Mouse (Mus musculus): ENCODE measurements around the gene Soga1. TPM values are rescaled to one million over a fixed set of nuclear protein-coding genes. Genes with fewer than 3 reads are reported as not detected.

Soga1 gene
- polyA plus RNA-seq, 1 experiment from 2014 or later: 13.1 TPM

DNA sequence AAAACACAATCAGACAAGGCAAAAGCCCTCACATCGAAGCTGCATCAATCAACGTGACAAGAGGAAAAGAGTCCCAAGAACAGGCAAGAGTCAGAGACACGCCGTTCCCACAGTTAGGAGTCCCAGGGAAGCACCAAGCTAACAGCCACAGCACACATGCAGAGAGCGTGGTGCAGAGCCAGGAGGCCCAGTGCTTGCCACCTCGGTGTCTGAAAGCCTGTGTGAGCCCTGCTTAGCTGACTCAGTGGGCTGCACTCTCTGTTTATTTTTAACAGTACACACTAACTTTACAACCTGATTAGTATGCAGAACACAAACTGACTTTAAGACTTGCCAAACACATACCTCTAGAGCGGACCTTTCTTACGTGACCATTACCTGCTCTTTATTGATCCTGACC is 25.4 kb upstream of the Soga1 start:
- H3K9me3 ChIP-seq (ENCODE audit: control insufficient read depth, low read length): no peaks in the 10 kb centered on the region
- H3K4me3 ChIP-seq (replicated peaks; ENCODE audit: low read depth, low read length): no peak overlapping the region
- peaks cover 24% of the 10 kb centered on the region; the same call in 1 of the 2 replicates for H3K36me3 ChIP-seq (ENCODE audit: control insufficient read depth, insufficient read depth, low read length)
- no peaks in the 10 kb centered on the region for H3K4me1 ChIP-seq (ENCODE audit: control insufficient read depth, insufficient read depth, low read length)
- H3K27me3 ChIP-seq (ENCODE audit: control insufficient read depth, insufficient read depth, low read length): no peaks in the 10 kb centered on the region
- DNase-seq (no peak), ATAC-seq (ENCODE audit: low FRiP score, low TSS enrichment) (no peak)
- H3K9ac ChIP-seq (replicated peaks; ENCODE audit: low read length): no peak overlapping the region
- WGBS: 91% methylated on average over 8 of the region's 8 CpGs
- H3K27ac ChIP-seq (replicated peaks; ENCODE audit: low read depth, low read length): no peak overlapping the region
- no peak overlapping the region for H3K4me2 ChIP-seq (ENCODE audit: low read length)

DNA sequence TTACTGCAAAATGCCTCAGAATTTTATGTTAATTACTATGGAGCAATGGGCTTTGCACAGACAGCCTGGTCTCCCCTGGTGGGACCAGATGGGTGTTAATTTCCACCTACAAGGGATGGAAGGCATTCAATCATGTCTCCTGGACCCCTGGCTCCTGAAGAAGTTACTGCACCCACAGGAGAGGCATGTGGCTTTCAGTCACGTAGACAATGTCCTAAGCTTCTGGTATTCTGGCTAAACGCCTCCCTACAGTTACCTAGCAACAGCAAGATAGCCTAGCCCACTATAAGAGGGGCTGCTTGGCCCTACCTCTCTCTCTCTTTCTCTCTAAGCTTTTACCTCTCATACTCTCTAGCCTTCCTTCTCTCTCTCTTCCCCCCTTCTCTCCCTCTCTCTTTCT is 23.2 kb upstream of the Soga1 start:
- Histone ChIP-seq H3K4me1 (ENCODE audit: control insufficient read depth, insufficient read depth, low read length) (no peaks in the 10 kb centered on the region), H3K9me3 (ENCODE audit: control insufficient read depth, low read length) (no peaks in the 10 kb centered on the region), H3K27me3 (ENCODE audit: control insufficient read depth, insufficient read depth, low read length) (no peaks in the 10 kb centered on the region), H3K27ac (replicated peaks; ENCODE audit: low read depth, low read length) (no peak overlapping the region), H3K36me3 (ENCODE audit: control insufficient read depth, insufficient read depth, low read length) (peaks cover 22% of the 10 kb centered on the region; the same call in 1 of the 2 replicates), H3K4me2 (ENCODE audit: low read length) (no peak overlapping the region), H3K4me3 (replicated peaks; ENCODE audit: low read depth, low read length) (no peak overlapping the region), H3K9ac (replicated peaks; ENCODE audit: low read length) (no peak overlapping the region)
- WGBS: 22% methylated on average over 2 of the region's 2 CpGs
- no peak for ATAC-seq (ENCODE audit: low FRiP score, low TSS enrichment)
- DNase-seq: no peak

DNA sequence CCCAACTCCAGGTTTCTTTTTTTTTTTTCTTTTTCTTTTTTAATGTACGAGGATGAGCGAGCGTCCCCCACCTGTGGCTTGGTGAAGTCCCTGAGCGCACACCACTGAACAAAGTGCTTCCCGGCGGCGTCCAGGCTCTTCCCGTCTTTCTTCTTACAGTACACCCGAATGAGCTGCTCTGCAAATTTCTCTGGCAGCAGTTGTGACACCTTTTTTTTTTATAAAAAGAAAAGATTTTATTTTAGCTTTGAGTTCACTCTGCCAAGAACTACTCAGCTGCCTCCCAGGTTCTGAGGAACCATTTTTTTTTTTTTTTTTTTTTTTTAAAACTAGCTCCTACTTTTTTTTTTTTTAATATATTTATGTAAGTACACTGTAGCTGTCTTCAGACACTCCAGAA is 22.6 kb upstream of the Soga1 start:
- no peaks in the 10 kb centered on the region for H3K9me3 ChIP-seq (ENCODE audit: control insufficient read depth, low read length)
- no peak for DNase-seq
- WGBS: 98% methylated on average over 9 of the region's 9 CpGs
- no peak overlapping the region for H3K27ac ChIP-seq (replicated peaks; ENCODE audit: low read depth, low read length)
- no peak overlapping the region for H3K9ac ChIP-seq (replicated peaks; ENCODE audit: low read length)
- ATAC-seq (ENCODE audit: low FRiP score, low TSS enrichment): no peak
- H3K4me3 ChIP-seq (replicated peaks; ENCODE audit: low read depth, low read length): no peak overlapping the region
- H3K4me2 ChIP-seq (ENCODE audit: low read length): no peak overlapping the region
- H3K27me3 ChIP-seq (ENCODE audit: control insufficient read depth, insufficient read depth, low read length): no peaks in the 10 kb centered on the region
- H3K36me3 ChIP-seq (ENCODE audit: control insufficient read depth, insufficient read depth, low read length): peaks cover 22% of the 10 kb centered on the region; the same call in 1 of the 2 replicates
- H3K4me1 ChIP-seq (ENCODE audit: control insufficient read depth, insufficient read depth, low read length): no peaks in the 10 kb centered on the region

DNA sequence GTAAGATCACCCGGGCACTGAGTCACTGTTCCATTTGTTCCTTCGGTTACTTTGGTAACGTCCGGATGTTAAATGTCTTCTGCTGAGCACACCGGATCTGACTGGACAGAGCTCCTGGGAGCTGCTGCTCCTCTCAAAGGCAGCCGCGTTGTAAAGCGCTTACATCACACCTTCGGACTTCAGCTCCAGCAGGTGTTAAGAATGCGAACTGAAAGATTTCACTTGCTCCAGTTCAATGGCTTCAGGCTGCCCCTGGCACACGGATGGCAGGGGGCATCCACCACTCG is 21.2 kb upstream of the Soga1 start:
- DNase-seq: no peak
- Histone ChIP-seq H3K9ac (replicated peaks; ENCODE audit: low read length) (no peak overlapping the region), H3K9me3 (ENCODE audit: control insufficient read depth, low read length) (no peaks in the 10 kb centered on the region), H3K4me2 (ENCODE audit: low read length) (no peak overlapping the region), H3K4me3 (replicated peaks; ENCODE audit: low read depth, low read length) (no peak overlapping the region), H3K4me1 (ENCODE audit: control insufficient read depth, insufficient read depth, low read length) (no peaks in the 10 kb centered on the region), H3K27ac (replicated peaks; ENCODE audit: low read depth, low read length) (no peak overlapping the region), H3K36me3 (ENCODE audit: control insufficient read depth, insufficient read depth, low read length) (peaks cover 22% of the 10 kb centered on the region; the same call in 1 of the 2 replicates), H3K27me3 (ENCODE audit: control insufficient read depth, insufficient read depth, low read length) (no peaks in the 10 kb centered on the region)
- WGBS: 90% methylated on average over 12 of the region's 12 CpGs
- no peak for ATAC-seq (ENCODE audit: low FRiP score, low TSS enrichment)

DNA sequence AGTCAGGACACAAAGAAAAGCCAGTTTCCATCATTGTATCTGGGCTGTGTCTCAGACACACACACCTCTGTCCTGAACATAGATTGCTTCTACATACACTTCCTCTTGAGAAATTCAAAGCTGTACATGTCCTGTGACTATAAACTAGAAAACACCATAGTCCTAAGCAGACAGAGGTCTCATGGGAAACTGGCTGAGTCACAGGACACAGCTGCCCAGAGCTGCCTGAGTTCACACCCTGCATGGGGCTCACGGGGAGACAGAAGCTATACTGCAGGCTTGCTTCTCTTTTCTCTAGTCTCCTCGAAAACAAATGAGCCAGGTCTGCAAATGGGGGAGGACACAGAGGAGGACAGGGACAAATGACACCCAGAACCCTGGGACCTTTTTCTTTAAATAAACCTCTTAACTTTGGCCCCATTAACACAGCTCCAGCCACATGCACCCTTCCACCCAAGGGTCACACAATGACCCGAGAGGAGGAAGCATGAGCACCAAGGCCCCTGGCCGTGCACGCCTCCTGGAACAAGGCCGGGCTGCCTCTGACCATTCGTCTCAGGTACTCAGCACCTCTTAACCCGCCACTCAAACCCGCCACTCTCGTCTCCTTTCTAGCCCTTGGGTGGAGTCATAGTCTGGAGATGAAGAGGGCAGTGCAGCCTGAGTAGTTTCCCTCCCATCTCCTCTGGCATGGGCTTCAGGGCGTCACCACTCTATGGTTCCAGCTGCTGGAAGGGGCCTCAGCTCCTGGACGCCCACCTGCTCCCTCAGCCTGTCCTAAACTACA is 20.7 kb upstream of the Soga1 start:
- Histone ChIP-seq H3K27ac (replicated peaks; ENCODE audit: low read depth, low read length) (no peak overlapping the region), H3K4me1 (ENCODE audit: control insufficient read depth, insufficient read depth, low read length) (no peaks in the 10 kb centered on the region), H3K36me3 (ENCODE audit: control insufficient read depth, insufficient read depth, low read length) (peaks cover 20% of the 10 kb centered on the region; the same call in 1 of the 2 replicates), H3K9me3 (ENCODE audit: control insufficient read depth, low read length) (no peaks in the 10 kb centered on the region), H3K9ac (replicated peaks; ENCODE audit: low read length) (no peak overlapping the region), H3K4me3 (replicated peaks; ENCODE audit: low read depth, low read length) (no peak overlapping the region), H3K4me2 (ENCODE audit: low read length) (no peak overlapping the region), H3K27me3 (ENCODE audit: control insufficient read depth, insufficient read depth, low read length) (no peaks in the 10 kb centered on the region)
- DNase-seq: no peak
- ATAC-seq (ENCODE audit: low FRiP score, low TSS enrichment): no peak
- 91% methylated on average over 12 of the region's 12 CpGs for WGBS

DNA sequence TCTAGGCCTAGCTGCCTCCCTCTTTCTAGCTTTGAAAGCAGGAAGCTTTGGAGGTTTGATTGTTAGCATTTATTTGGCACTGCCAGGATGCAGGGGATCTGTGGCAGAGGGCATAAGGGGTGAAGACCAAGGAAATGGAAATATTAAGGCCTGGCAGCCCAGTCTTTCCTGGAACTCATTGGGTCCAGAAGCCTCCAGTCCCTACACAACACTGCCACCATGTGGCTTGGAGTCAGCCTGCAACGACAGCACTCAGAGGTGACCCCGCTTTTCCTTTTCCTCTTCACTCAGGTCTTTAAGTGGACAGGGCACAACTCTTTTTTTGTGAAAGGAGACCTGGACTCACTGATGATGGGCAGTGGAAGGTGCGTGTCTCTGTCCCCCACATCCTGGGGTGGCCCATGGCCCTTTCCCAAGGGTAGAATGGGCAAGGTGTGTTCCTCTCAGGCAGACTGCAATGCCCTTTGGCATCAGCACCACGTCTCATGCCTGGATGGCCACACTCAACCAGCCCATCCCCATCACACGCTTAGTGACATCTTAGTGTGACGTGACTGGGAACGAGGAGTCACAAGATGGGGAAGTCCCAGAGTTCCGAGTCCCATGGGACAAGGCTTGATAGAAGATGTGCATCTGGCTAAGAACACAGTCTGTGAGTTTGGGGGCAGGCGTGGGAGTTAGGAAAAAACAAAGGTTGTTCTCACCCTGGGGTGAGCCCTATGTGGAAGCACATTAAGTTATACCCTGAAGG is 16.1 kb upstream of the Soga1 start:
- no peak overlapping the region for H3K4me2 ChIP-seq (ENCODE audit: low read length)
- no peak overlapping the region; the same call in 1 of the 2 replicates for H3K9ac ChIP-seq (replicated peaks; ENCODE audit: low read length)
- DNase-seq: peak; percentile 90
- H3K27me3 ChIP-seq (ENCODE audit: control insufficient read depth, insufficient read depth, low read length): no peaks in the 10 kb centered on the region
- no peaks in the 10 kb centered on the region for H3K9me3 ChIP-seq (ENCODE audit: control insufficient read depth, low read length)
- H3K27ac ChIP-seq (replicated peaks; ENCODE audit: low read depth, low read length): no peak overlapping the region
- no peak; the same call in 1 of the 2 replicates for ATAC-seq (ENCODE audit: low FRiP score, low TSS enrichment)
- H3K36me3 ChIP-seq (ENCODE audit: control insufficient read depth, insufficient read depth, low read length): peaks cover 5% of the 10 kb centered on the region; the same call in 1 of the 2 replicates
- H3K4me1 ChIP-seq (ENCODE audit: control insufficient read depth, insufficient read depth, low read length): no peaks in the 10 kb centered on the region
- H3K4me3 ChIP-seq (replicated peaks; ENCODE audit: low read depth, low read length): no peak overlapping the region
- 64% methylated on average over 9 of the region's 9 CpGs for WGBS

GRCm38 (mm10) chr2:157092024-157092423 is 13.0 kb upstream of the Soga1 start:
- no peaks in the 10 kb centered on the region for H3K36me3 ChIP-seq (ENCODE audit: control insufficient read depth, insufficient read depth, low read length)
- DNase-seq: peak; percentile 67
- H3K27ac ChIP-seq (replicated peaks; ENCODE audit: low read depth, low read length): no peak overlapping the region
- no peaks in the 10 kb centered on the region for H3K4me1 ChIP-seq (ENCODE audit: control insufficient read depth, insufficient read depth, low read length)
- H3K9ac ChIP-seq (replicated peaks; ENCODE audit: low read length): no peak overlapping the region
- 45% methylated on average over 8 of the region's 8 CpGs for WGBS
- no peak overlapping the region for H3K4me2 ChIP-seq (ENCODE audit: low read length)
- H3K27me3 ChIP-seq (ENCODE audit: control insufficient read depth, insufficient read depth, low read length): no peaks in the 10 kb centered on the region
- no peak for ATAC-seq (ENCODE audit: low FRiP score, low TSS enrichment)
- no peaks in the 10 kb centered on the region for H3K9me3 ChIP-seq (ENCODE audit: control insufficient read depth, low read length)
- H3K4me3 ChIP-seq (replicated peaks; ENCODE audit: low read depth, low read length): no peak overlapping the region

- Histone ChIP-seq H3K36me3 (ENCODE audit: control insufficient read depth, insufficient read depth, low read length) (no peaks in the 10 kb centered on the region), H3K9me3 (ENCODE audit: control insufficient read depth, low read length) (no peaks in the 10 kb centered on the region), H3K27ac (replicated peaks; ENCODE audit: low read depth, low read length) (no peak overlapping the region), H3K4me2 (ENCODE audit: low read length) (no peak overlapping the region), H3K27me3 (ENCODE audit: control insufficient read depth, insufficient read depth, low read length) (no peaks in the 10 kb centered on the region), H3K4me3 (replicated peaks; ENCODE audit: low read depth, low read length) (no peak overlapping the region), H3K4me1 (ENCODE audit: control insufficient read depth, insufficient read depth, low read length) (no peaks in the 10 kb centered on the region), H3K9ac (replicated peaks; ENCODE audit: low read length) (no peak overlapping the region)
- 83% methylated on average over 14 of the region's 14 CpGs for WGBS
- DNase-seq (no peak), ATAC-seq (ENCODE audit: low FRiP score, low TSS enrichment) (no peak)
These were observed 8.7 kb upstream of the Soga1 start for GRCm38 (mm10) chr2:157087536-157088317.
